Mouse (Mus musculus) ES-E14 (cell line): Measurements from ENCODE around the gene Gcsh.

ENCODE experiments used
- CHD2 ChIP-seq: IDR thresholded peaks from 2 replicates; pipeline ENCODE4 v1.6.1; 2014; ENCODE audit warnings: mild to moderate bottlenecking, low read depth, low read length, inconsistent platforms
- HCFC1 ChIP-seq: IDR thresholded peaks from 2 replicates; pipeline ENCODE4 v1.6.1; 2012; ENCODE audit warnings: low read length, inconsistent platforms, borderline replicate concordance; ENCODE audit not compliant: insufficient read depth
- MAFK ChIP-seq: IDR thresholded peaks from 2 replicates; pipeline ENCODE4 v1.6.1; 2014; ENCODE audit warnings: mild to moderate bottlenecking, low read depth, low read length, inconsistent platforms; ENCODE audit not compliant: insufficient read depth
- ZC3H11A ChIP-seq: IDR thresholded peaks from 2 replicates; pipeline ENCODE4 v1.6.1; 2012; ENCODE audit warnings: low read depth, mild to moderate bottlenecking, inconsistent platforms, low read length, borderline replicate concordance
- ZNF384 ChIP-seq: IDR thresholded peaks from 2 replicates; pipeline ENCODE4 v1.6.1; 2012; ENCODE audit warnings: low read depth, low read length, inconsistent platforms

DNA sequence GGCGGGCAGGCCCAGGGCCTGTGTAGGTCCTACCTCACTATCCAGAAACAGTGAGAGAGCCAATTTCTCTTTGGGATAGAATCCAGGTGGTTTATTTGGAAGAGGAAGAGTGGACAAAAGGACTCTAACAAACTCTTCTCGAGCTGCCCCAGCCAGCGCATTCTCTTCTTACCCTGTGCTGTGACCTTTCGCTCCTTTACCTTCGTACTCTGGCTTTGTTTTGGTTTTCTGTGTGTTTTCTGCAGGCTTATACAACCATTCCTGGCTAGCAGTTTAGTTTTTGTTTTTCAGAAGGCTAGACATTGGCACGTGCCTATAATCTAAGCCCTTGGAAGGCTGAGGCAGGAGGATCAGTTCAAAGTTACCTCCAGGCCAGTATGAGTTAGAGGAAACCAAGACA lies 23.8 kb downstream of the Gcsh start:
- TF ChIP-seq ZC3H11A (no peak), ZNF384 (no peak), MAFK (no peak), HCFC1 (no peak), CHD2 (no peak)
